Mouse (Mus musculus): ENCODE results near the gene Trmu. TPM values are rescaled to one million over a fixed set of nuclear protein-coding genes. Genes with fewer than 3 reads are reported as not detected.

Gene Trmu
- polyA plus RNA-seq, 1 experiment from 2014 or later: 15.4 TPM

DNA sequence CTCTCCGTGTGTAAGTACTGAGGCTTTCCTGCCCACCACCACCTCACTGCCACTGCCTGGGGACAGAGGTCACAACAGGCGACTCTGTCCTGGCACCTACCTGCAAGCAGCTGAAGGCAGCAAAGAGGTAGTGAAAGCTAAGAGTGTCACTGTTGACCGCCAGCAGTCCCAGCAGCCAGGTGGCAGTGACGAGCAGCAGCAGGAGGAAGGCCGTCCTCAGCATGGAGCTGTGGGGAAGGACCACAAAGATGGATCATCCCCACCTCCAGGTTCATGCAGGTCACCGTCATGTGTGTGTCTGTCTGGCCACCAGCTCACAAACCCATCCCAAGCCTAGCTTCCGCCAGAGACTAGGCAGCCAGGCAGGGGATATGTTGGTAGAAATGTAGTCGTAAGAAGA lies 24.7 kb downstream of the Trmu start:
- Histone ChIP-seq H3K27me3 (ENCODE audit: control insufficient read depth, insufficient read depth, low read depth, low read length) (no peaks in the 10 kb centered on the region), H3K4me3 (ENCODE audit: low read depth, low read length) (no peak overlapping the region), H3K9me3 (replicated peaks; ENCODE audit: control insufficient read depth, low read length) (no peaks in the 10 kb centered on the region), H3K27ac (ENCODE audit: low read length) (no peak overlapping the region), H3K36me3 (ENCODE audit: control insufficient read depth, insufficient read depth) (no peaks in the 10 kb centered on the region), H3K4me1 (ENCODE audit: control insufficient read depth, low read depth, low read length) (no peaks in the 10 kb centered on the region), H3K4me2 (ENCODE audit: low read depth, low read length) (no peak overlapping the region), H3K9ac (ENCODE audit: low read depth, low read length) (no peak overlapping the region)
- ATAC-seq (ENCODE audit: low read depth): no peak
- 54% methylated on average over 8 of the region's 8 CpGs for WGBS (ENCODE audit: insufficient replicate concordance)

- no peak for ATAC-seq (ENCODE audit: low read depth)
- H3K4me3 ChIP-seq (ENCODE audit: low read depth, low read length): no peak overlapping the region
- no peaks in the 10 kb centered on the region for H3K36me3 ChIP-seq (ENCODE audit: control insufficient read depth, insufficient read depth)
- no peaks in the 10 kb centered on the region for H3K4me1 ChIP-seq (ENCODE audit: control insufficient read depth, low read depth, low read length)
- H3K27ac ChIP-seq (ENCODE audit: low read length): no peak overlapping the region
- H3K27me3 ChIP-seq (ENCODE audit: control insufficient read depth, insufficient read depth, low read depth, low read length): no peaks in the 10 kb centered on the region; the same call in 1 of the 2 replicates
- no peak overlapping the region for H3K4me2 ChIP-seq (ENCODE audit: low read depth, low read length)
- H3K9me3 ChIP-seq (replicated peaks; ENCODE audit: control insufficient read depth, low read length): no peaks in the 10 kb centered on the region
- WGBS (ENCODE audit: insufficient replicate concordance): 63% methylated on average over 7 of the region's 7 CpGs
- no peak overlapping the region for H3K9ac ChIP-seq (ENCODE audit: low read depth, low read length)
These were observed 29.8 kb downstream of the Trmu start for GRCm38 (mm10) chr15:85908660-85909491.

- Histone ChIP-seq H3K4me3 (ENCODE audit: low read depth, low read length) (no peak overlapping the region), H3K9me3 (replicated peaks; ENCODE audit: control insufficient read depth, low read length) (no peaks in the 10 kb centered on the region), H3K27me3 (ENCODE audit: control insufficient read depth, insufficient read depth, low read depth, low read length) (no peaks in the 10 kb centered on the region; the same call in 1 of the 2 replicates), H3K36me3 (ENCODE audit: control insufficient read depth, insufficient read depth) (no peaks in the 10 kb centered on the region), H3K4me1 (ENCODE audit: control insufficient read depth, low read depth, low read length) (no peaks in the 10 kb centered on the region), H3K9ac (ENCODE audit: low read depth, low read length) (no peak overlapping the region), H3K27ac (ENCODE audit: low read length) (no peak overlapping the region), H3K4me2 (ENCODE audit: low read depth, low read length) (no peak overlapping the region)
- no peak for ATAC-seq (ENCODE audit: low read depth)
- 48% methylated on average over 3 of the region's 3 CpGs for WGBS (ENCODE audit: insufficient replicate concordance)
These were observed 30.3 kb downstream of the Trmu start for GRCm38 (mm10) chr15:85909492-85909829.

DNA sequence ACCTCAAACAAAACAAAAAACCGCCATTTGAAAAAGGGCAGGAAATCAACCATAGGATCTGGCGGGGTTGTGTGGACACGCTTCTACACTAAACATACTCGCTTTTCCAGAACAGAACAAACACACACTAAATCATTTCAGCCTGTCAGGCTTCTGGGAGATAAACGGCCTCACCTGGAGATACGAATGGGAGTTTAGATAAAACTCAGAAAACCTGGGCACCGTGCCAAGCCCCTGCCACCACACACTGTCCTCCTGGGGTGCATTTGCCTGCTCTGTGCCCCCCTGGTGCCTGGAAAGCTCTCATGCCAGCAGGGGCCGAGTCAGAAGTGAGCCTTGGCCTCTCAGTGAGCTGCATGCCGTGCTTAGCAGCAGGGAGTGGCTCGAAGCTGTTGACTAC lies 30.8 kb downstream of the Trmu start:
- Histone ChIP-seq H3K27me3 (ENCODE audit: control insufficient read depth, insufficient read depth, low read depth, low read length) (no peaks in the 10 kb centered on the region; the same call in 1 of the 2 replicates), H3K4me3 (ENCODE audit: low read depth, low read length) (no peak overlapping the region), H3K36me3 (ENCODE audit: control insufficient read depth, insufficient read depth) (no peaks in the 10 kb centered on the region), H3K4me2 (ENCODE audit: low read depth, low read length) (no peak overlapping the region), H3K4me1 (ENCODE audit: control insufficient read depth, low read depth, low read length) (no peaks in the 10 kb centered on the region), H3K27ac (ENCODE audit: low read length) (no peak overlapping the region), H3K9me3 (replicated peaks; ENCODE audit: control insufficient read depth, low read length) (no peaks in the 10 kb centered on the region), H3K9ac (ENCODE audit: low read depth, low read length) (no peak overlapping the region)
- ATAC-seq (ENCODE audit: low read depth): no peak
- 41% methylated on average over 10 of the region's 10 CpGs for WGBS (ENCODE audit: insufficient replicate concordance)

DNA sequence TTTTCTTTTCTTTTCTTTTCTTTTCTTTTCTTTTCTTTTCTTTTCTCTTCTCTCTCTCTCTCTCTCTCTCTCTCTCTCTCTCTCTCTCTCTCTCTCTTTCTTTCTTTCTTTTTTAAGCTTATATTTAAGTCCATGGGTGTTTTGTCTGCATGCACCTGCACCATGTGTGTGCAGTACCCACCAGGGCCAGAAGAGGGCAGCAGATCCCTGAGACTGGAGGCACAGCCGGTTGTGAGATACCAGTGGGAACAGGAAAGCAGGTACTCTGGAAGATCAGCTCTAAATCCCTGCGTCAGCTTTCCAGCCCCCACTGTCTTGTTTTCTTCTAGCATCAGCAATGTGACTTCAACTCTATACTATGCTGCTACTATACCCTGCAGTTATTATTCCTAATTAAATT lies 34.5 kb downstream of the Trmu start:
- H3K27ac ChIP-seq (ENCODE audit: low read length): no peak overlapping the region
- H3K9ac ChIP-seq (ENCODE audit: low read depth, low read length): no peak overlapping the region
- 25% methylated on average over 2 of the region's 2 CpGs for WGBS (ENCODE audit: insufficient replicate concordance)
- no peaks in the 10 kb centered on the region for H3K9me3 ChIP-seq (replicated peaks; ENCODE audit: control insufficient read depth, low read length)
- no peak overlapping the region for H3K4me2 ChIP-seq (ENCODE audit: low read depth, low read length)
- H3K4me1 ChIP-seq (ENCODE audit: control insufficient read depth, low read depth, low read length): no peaks in the 10 kb centered on the region
- H3K27me3 ChIP-seq (ENCODE audit: control insufficient read depth, insufficient read depth, low read depth, low read length): no peaks in the 10 kb centered on the region; the same call in 1 of the 2 replicates
- no peak overlapping the region for H3K4me3 ChIP-seq (ENCODE audit: low read depth, low read length)
- ATAC-seq (ENCODE audit: low read depth): no peak
- H3K36me3 ChIP-seq (ENCODE audit: control insufficient read depth, insufficient read depth): no peaks in the 10 kb centered on the region

- no peaks in the 10 kb centered on the region for H3K9me3 ChIP-seq (replicated peaks; ENCODE audit: control insufficient read depth, low read length)
- no peaks in the 10 kb centered on the region for H3K36me3 ChIP-seq (ENCODE audit: control insufficient read depth, insufficient read depth)
- 56% methylated on average over 8 of the region's 8 CpGs for WGBS (ENCODE audit: insufficient replicate concordance)
- no peak overlapping the region for H3K9ac ChIP-seq (ENCODE audit: low read depth, low read length)
- no peak overlapping the region for H3K27ac ChIP-seq (ENCODE audit: low read length)
- no peak for ATAC-seq (ENCODE audit: low read depth)
- no peaks in the 10 kb centered on the region for H3K27me3 ChIP-seq (ENCODE audit: control insufficient read depth, insufficient read depth, low read depth, low read length)
- H3K4me2 ChIP-seq (ENCODE audit: low read depth, low read length): no peak overlapping the region
- H3K4me1 ChIP-seq (ENCODE audit: control insufficient read depth, low read depth, low read length): no peaks in the 10 kb centered on the region
- no peak overlapping the region for H3K4me3 ChIP-seq (ENCODE audit: low read depth, low read length)
These were observed 40.2 kb downstream of the Trmu start for GRCm38 (mm10) chr15:85919191-85919891.

DNA sequence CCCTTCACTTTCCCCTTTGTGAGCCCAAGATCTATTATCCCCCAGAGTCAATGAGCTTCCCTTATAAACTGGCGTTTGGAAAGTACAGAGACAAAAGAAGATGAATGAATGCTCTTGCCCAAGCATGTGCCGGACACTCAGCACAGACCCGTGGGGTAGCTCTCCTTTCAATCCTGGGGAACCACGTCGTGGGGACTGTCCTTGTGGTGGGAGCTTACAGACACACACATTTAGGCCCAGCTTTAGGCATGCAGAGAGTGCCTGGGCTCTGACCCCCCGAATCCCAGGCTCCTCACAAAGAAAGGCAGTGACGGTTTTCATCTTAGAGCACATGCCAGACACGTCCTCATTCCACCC lies 40.8 kb downstream of the Trmu start:
- Histone ChIP-seq H3K4me3 (ENCODE audit: low read depth, low read length) (no peak overlapping the region), H3K4me2 (ENCODE audit: low read depth, low read length) (no peak overlapping the region), H3K36me3 (ENCODE audit: control insufficient read depth, insufficient read depth) (no peaks in the 10 kb centered on the region), H3K4me1 (ENCODE audit: control insufficient read depth, low read depth, low read length) (no peaks in the 10 kb centered on the region), H3K27me3 (ENCODE audit: control insufficient read depth, insufficient read depth, low read depth, low read length) (no peaks in the 10 kb centered on the region), H3K9me3 (replicated peaks; ENCODE audit: control insufficient read depth, low read length) (no peaks in the 10 kb centered on the region), H3K9ac (ENCODE audit: low read depth, low read length) (no peak overlapping the region), H3K27ac (ENCODE audit: low read length) (no peak overlapping the region)
- ATAC-seq (ENCODE audit: low read depth): no peak
- WGBS (ENCODE audit: insufficient replicate concordance): 65% methylated on average over 8 of the region's 8 CpGs

- Histone ChIP-seq H3K4me1 (ENCODE audit: control insufficient read depth, low read depth, low read length) (no peaks in the 10 kb centered on the region), H3K4me2 (ENCODE audit: low read depth, low read length) (no peak overlapping the region), H3K27me3 (ENCODE audit: control insufficient read depth, insufficient read depth, low read depth, low read length) (no peaks in the 10 kb centered on the region), H3K36me3 (ENCODE audit: control insufficient read depth, insufficient read depth) (no peaks in the 10 kb centered on the region), H3K27ac (ENCODE audit: low read length) (no peak overlapping the region), H3K9me3 (replicated peaks; ENCODE audit: control insufficient read depth, low read length) (no peaks in the 10 kb centered on the region), H3K4me3 (ENCODE audit: low read depth, low read length) (no peak overlapping the region), H3K9ac (ENCODE audit: low read depth, low read length) (no peak overlapping the region)
- 76% methylated on average over 11 of the region's 11 CpGs for WGBS (ENCODE audit: insufficient replicate concordance)
- no peak for ATAC-seq (ENCODE audit: low read depth)
These were observed 42.7 kb downstream of the Trmu start for GRCm38 (mm10) chr15:85921855-85922254.

GRCm38 (mm10) chr15:85928161-85928560 lies 49.0 kb downstream of the Trmu start:
- no peak overlapping the region for H3K27ac ChIP-seq (ENCODE audit: low read length)
- no peak overlapping the region for H3K4me2 ChIP-seq (ENCODE audit: low read depth, low read length)
- no peaks in the 10 kb centered on the region for H3K4me1 ChIP-seq (ENCODE audit: control insufficient read depth, low read depth, low read length)
- 70% methylated on average over 12 of the region's 12 CpGs for WGBS (ENCODE audit: insufficient replicate concordance)
- ATAC-seq (ENCODE audit: low read depth): no peak
- H3K4me3 ChIP-seq (ENCODE audit: low read depth, low read length): no peak overlapping the region
- no peaks in the 10 kb centered on the region for H3K27me3 ChIP-seq (ENCODE audit: control insufficient read depth, insufficient read depth, low read depth, low read length)
- H3K9ac ChIP-seq (ENCODE audit: low read depth, low read length): no peak overlapping the region
- H3K36me3 ChIP-seq (ENCODE audit: control insufficient read depth, insufficient read depth): no peaks in the 10 kb centered on the region
- no peaks in the 10 kb centered on the region for H3K9me3 ChIP-seq (replicated peaks; ENCODE audit: control insufficient read depth, low read length)

Measured in liver, embryonic 16.5 days (tissue).